Mouse (Mus musculus) kidney, adult 10 weeks (tissue): ENCODE results near the gene AI987944. TPM values are rescaled to one million over a fixed set of nuclear protein-coding genes. Genes with fewer than 3 reads are reported as not detected.

Source experiments
- polyA plus RNA-seq: library from polyadenylated mRNA; stranded (reverse); fragments of 350-450 nt; fragmentation: Illumina TruSeq; extraction: RNeasy Lipid Tissue Mini Kit (QIAGEN cat#74804); gene quantifications from one replicate; pipeline ENCODE4 v1.2.3, GENCODE M21; 2014; ENCODE audit warnings: low read depth, low replicate concordance

Gene AI987944
- 57.8 TPM for polyA plus RNA-seq

DNA sequence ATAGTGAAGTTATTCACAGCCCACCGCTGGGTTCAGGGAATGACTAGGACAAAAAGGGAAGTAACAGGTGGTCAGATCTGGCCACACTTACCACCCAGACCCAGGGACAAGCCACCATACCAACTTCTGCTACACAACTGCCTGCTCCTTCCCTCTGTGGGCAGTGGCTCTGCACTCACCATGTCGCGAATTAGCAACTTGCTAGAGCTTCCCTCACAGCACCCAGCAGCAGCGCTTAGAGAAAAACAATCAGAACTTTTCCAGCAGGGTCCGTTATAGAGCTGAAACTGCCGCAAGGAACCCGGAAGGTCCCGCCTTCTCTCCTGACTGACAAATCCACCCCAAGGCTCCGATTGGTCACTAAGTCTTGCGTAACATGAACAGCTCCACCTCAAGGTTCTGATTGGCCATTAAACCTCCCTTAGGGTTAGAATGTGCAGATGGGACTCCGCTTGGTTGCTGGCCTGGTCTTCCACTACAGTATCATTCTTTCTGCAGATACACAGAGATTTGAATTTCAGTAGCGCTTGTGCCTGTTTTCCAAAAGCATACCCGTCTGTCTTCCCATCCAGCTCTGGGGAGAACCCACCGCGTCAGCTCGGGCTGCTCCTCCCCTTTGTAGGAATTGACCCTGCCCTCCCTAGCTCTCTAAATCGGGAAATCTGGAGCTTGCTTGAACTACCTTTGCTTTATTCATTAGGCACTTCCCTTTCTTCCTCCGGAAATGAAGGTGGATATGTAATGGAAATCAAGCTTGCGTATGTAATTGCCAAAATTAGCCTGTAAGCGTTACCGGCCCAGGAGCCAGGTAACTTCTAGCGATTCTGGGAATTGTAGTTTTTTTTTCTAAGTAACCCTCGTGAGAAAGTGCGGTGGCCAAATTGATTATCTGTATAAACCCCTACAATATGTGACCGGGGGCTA is at the start of gene AI987944:
AI987944 (minus strand) TSS at position 332 of the 924 bp plus-strand sequence.

Other genes with a start within 250 kb of the AI987944 start
- not detected for gene Gm5592, start 239.5 kb downstream of the AI987944 start, polyA plus RNA-seq
- 2.3 TPM for gene Vmn2r57, start 55.3 kb upstream of the AI987944 start, polyA plus RNA-seq
- 0.40 TPM for gene Gm20449, start 106.0 kb upstream of the AI987944 start, polyA plus RNA-seq
- 18.6 TPM for gene AW146154, start 106.5 kb upstream of the AI987944 start, polyA plus RNA-seq
- gene Gm6871, start 180.3 kb upstream of the AI987944 start, polyA plus RNA-seq = not detected
- gene 2610021A01Rik, start 205.9 kb upstream of the AI987944 start, polyA plus RNA-seq = 25.5 TPM
- gene Zfp788, start 239.8 kb upstream of the AI987944 start, polyA plus RNA-seq = 36.5 TPM